Mouse (Mus musculus) 3134 (cell line): ENCODE measurements around the gene Ankrd9.

Source experiments
- DNase-seq: peaks from one replicate; pipeline ENCODE4 v3.0.0-alpha.2; 2011; ENCODE audit warnings: low spot score; ENCODE audit not compliant: insufficient read length; ENCODE audit errors: extremely low read depth

The Ankrd9 gene

DNA sequence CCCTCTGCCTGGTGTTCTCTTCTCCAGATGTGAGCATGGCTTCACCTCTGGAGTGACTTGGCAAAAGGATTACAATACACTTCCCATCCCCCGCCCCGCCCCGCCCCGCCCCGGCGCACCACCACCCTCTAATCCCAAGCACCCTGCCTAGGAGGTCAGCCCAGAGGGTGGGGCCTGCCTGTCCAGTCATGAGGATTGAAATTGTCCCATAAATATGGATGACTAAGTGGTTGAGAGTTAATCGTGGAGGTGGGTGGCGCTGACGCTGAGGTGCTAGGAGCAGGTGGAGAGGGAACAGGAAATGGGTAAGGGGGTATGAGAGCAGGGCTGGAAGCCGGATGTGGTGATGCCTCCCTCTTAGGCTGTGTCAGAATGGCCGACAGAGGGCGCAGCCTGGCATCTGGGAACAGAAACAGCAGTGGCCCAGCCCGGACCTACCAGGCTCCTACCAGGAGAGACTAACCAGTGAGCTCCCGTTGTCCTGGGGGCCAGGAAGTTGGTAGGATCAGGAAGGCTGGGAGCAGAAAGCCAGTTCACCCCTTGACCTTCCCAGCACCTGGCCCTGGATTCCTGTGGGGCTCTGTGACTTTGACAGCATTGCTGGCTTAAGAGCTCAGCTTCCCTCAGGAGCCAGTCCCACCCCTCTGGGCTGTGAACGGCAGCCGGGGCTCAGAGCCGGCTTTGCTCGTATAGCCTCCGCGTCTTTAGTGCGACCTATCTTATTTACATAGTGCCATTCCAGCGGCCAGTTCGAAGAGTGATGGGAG is 12.7 kb upstream of the Ankrd9 start:
- peak; percentile 86 for DNase-seq

DNA sequence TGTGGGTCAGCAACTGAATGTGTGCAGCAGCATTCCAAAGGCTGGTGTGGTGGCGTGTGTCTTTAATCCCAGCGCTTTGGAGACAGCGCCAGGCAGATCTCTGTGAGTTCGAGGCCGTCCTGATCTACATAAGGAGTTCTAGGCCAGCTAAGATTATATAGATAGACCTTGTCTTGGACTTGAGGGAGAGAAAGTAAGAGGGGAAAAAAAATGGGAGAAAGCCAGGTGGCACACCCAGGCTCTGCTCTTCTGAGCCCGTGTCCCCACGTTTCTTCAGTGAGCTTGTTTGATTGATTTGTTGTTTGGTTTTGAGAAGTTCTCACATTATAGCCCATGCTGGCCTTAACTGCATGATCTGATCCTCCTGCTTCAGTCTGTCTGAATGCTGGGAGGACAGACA is 11.7 kb upstream of the Ankrd9 start:
- DNase-seq, result no peak

DNA sequence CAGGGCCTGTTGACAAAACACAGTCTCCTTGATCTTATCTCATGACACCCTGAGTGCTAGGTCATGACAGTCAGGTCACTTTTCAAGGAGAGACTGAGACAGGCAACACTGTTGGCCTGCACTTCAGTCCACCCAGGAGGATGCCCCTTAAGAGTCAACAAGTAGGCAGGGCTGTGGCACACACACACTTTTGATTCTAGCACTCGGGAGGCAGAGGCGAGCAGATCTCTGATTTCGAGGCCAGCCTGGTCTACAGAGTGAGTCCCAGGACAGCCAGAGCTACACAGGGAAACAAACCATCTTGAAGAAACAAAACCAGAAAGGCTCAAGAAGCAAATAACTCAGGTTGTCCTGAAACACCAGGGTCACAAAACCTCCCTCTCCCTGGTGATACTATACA is 10.6 kb upstream of the Ankrd9 start:
- no peak for DNase-seq

DNA sequence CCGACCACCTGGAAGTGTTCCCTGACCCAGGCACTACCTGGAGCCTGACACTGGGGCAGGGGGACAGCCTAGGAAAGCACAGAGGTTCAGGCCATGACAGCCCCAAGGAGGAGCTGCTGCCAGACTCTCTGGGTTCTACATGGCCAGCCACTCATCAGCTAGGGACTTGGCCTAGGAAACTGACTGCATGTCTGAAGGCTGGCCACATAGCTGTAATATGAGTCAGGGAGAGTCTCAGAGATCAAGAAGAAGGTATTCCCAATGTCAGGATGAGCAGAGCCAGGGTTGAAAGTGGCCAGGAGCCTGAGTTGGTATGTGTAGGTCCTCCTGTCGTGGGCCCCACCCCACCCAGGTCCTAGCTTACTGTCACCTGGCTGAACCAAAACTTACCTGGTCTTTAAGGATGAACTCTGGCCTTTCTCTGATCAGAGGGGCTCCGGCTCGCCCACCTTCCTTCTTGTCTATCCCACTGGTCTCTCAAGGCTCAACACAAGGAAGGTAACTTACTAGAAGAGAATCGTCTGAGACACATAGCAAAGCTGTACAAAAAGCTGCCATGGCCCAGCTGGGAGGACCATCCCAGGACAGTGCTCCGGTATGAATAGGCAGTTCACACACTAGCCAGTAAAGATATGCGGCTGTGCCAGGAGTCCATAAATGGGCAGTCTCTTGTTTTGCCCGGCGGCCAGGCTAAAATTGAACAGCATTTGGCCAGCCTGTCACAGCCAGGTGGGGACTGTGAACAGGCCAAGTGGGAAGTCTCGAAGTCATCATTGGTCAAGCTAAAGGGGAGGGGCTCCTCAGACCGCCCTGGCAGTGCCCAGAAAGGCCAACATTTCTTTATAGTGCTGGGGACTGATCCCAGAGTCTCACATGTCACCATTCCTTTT is 7.9 kb upstream of the Ankrd9 start:
- no peak for DNase-seq

DNA sequence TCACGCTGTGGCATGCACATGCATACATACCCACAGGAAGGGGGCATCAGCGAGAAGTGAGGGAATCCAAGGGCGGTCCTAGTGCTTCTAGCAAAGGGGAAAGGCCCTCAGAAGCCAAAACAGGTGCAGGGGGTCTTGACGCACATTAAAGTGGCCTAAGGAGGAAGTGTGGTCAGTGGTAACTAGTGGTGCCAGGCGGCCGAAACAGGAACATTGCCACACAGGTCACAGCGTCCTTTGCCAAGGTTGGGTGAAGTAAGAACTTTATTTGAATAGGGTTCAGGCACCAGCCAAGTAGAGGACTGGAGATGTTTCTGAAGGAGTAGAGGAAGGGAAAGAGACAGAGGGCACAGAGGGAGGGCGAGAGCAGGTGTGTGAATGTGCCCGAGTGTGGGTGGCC is 6.3 kb upstream of the Ankrd9 start:
- DNase-seq, result no peak

DNA sequence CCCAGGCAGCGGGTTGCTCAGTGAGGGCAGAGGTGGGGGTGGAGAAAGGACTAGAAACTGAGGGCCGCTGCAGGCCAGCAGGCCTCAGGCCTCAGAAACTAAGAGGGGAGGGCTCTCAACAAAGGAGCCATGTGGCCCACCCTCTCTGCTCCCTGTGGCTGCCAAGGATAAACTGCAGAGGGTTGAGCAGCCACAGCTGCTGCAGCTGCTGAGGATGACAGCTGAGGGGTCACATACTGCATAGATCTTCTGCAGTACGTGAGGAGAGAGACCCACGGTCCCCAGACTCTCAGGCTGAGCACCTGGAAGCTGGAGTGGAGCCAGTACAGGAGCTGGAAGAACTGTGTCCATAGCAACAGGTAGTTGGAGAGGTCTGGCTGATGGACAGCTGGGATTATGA is 5.8 kb upstream of the Ankrd9 start:
- DNase-seq, result no peak

DNA sequence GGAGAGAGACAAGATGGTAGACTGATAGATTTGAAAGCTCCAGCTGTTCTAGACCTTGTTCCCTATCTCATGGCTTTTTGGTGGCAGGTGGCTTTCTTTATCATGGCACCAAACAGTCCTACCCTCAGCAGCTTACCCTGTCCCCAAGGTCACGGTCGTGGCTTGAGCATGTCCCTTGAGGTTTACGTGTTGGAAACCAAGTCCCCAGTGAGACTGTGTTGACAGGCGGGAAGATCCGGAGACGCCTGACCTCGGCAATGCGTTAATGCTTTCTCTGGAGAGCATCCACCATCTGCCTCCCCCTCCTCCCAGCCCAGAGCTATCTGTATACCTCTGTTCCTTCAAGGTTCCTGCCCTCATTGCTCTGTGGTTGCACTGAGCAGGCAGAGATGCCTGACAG is 4.9 kb upstream of the Ankrd9 start:
- DNase-seq, result no peak

DNA sequence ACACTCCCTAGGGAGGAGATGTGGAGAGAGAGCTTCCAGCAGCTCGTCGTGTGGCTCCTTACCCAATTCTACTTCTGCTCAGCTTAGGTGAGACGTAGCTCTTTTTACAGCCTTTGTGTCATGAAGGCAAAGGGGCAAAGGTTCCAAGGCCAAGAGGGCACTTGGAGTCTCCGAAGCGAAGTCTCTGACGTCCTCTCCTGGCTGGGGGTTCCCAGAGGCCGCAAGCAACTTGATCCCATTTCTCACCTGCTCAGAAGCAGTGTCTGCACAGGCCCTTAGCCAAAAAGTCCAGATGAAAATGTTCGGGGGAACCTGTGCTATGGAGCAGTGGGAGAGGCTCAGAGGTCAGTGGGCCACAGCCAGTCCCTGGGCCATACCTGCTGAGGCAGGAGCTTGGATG is 4.2 kb upstream of the Ankrd9 start:
- DNase-seq, result no peak

DNA sequence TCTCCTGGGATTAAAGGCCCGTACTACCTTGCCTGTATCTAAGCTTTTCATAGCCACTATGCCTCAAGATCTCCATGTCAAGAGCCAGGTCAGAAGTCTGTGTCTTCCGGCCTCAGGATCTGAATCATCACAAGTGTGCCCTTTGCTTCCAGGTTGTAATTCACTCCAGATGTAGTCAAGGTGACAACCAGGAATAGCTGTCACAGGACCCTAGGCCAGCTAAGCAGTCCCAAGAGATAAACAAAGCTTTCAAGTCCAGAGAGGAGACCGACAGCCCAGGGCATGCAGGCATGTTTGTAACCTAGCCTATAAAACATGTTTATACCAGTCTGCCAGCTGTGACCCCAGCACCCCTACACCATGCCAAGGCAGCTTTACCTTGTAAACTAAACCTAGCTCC is 2.9 kb upstream of the Ankrd9 start:
- no peak for DNase-seq

DNA sequence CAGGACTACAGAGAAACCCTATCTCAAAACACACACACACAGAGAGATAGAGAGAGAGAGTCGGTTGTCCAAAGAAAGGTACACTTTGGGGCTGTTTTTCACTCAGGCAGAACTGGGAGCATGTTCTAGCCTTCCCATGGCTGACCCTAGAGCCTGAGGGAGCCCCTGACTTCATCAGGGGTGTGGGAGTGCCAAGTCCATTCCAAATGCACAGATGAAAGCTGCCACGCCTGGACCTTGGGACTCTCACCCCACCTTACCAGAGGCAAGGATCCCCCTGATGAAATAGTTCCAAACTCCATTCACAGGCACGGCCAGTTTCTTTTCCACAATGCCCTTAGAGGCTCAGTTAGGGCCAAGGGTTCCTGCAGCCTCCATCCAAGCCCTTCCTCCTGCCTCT is 968 bp upstream of the Ankrd9 start:
- DNase-seq, result no peak

DNA sequence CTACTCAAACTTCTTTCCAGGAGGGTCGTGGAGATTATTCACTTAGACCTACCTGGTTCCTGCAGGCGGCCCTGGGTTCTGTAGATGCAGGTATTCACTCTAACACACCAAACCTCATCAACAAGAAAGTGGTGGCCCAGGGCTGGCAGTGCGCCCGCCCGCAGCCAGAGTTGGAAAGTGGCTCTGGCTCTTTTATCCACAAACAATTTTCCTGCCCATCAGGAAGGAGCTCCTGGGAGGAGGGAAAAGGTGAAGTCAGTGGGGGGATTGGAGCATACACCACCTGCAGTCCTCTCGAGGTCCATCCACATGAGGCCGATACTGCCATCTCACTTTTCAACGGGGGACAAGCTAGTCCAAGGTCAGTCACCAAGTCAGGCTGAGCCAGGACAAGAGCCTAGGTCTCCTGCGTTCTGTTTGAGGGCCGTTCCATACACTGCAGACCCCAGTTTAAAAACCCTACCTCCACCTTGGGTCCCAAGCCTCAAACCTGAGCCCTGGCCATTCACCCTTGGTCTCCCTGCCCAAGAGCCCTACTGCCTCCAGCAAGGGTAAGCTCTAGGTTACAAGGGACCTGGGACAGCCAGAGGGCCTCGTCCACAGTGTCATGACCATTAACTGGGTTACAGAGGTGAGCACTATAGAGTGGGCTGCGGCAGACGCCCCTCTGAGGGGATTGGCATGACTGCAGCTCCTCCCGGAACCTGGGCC is 789 bp downstream of the Ankrd9 start:
- no peak for DNase-seq

DNA sequence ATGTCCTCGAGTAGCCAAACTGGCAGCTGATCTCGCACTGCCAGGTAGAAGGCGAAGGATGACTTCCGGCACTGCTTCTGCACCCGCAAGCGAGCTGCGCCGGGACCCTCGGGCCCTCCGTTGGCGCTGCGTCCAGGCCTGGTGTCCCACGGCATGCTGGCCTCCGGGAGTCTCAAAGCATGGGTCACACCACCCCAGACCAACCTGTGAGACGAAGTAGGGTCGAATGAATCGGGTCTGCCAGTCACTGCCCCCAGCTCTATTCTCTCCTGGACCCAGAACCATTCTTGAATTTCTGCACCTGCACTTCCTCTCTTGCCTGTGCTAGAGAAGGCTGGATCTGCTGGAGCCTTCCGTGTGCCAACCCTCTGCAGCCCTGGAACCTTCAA is 1.5 kb downstream of the Ankrd9 start:
- no peak for DNase-seq

DNA sequence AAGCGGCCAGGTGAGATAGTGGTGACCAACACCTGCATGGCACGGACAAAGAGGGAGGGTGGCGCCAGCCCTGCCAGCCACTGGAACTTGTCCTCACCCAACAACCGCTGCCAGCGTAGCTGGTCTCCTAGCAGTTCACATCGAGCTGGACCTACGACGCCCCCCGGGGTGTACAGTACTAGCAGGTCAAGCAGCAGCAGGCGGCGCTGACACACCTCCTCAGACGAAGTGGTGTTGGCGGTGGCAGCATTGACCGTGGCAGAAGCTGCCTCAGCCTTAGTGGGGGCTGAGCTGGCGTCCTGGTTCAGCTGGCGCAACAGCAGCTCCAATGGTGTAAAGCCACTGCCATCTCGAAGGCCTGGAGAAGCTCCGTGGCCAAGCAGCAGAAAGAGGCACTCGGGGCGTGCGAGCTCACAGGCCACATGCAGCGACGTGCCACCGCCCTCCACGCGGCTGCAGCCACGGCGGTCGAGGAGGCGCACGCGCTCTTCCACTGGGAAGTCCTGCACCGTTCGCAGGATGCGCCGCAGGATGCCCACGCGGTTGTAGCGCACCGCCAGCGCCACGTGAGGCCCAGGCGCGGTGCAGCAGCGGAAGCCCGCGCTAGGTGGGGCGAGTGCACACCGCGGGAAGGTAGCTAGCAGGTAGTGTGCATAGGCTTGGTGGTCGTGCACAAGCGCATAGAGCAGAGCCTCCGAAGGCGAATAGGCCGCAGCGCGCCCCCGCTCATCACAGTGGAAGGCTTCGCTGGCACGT is 2.1 kb downstream of the Ankrd9 start:
- no peak for DNase-seq

DNA sequence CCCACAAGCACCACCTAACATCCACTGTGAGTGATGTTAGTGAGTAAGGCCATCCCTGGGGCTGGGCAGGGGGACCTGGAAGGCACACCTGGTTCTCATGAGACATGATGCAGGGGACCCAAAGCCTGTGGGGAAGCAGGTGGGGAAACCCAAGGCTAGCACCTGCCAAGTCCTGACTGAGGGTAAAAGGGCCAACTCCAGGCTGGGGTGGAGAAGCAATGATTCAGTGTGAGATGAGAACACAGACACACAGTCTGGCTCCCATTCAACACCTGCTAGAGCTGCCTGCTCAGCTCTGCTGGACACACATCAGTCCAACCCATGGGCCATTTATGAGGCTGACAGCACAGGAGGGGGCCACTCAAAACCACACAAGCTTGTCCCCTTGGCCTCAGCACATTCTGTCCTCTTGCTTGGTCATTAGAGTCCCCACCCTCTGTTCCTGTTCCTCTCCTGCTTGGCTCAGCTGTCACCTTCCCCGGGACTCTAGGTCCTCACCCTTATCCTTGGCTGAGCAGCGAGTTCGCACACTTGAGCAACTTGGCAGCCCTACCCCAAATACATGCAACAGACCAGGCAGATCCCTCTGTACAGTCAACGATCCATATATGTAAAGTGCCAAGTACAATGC is 2.9 kb downstream of the Ankrd9 start:
- no peak for DNase-seq

DNA sequence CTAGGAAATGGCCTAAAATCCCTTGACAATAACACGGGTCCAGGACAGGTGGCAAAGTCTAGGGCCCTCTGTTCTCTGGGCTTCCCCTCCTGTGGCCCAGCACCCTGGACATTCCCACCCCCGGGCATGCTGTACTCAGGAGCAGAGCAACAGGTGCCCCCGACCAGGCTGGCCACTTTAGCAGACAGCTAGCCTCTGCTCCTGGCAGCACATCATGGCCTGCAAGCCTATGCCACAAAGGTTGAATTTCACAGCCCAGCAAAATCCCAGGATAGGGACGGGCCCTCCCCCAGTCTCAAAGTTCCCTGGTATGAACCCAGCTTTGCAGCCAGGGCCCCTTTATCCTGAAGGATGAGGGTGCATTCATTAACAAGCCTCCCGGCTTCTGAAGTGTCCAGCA is 3.5 kb downstream of the Ankrd9 start:
- DNase-seq, result no peak

DNA sequence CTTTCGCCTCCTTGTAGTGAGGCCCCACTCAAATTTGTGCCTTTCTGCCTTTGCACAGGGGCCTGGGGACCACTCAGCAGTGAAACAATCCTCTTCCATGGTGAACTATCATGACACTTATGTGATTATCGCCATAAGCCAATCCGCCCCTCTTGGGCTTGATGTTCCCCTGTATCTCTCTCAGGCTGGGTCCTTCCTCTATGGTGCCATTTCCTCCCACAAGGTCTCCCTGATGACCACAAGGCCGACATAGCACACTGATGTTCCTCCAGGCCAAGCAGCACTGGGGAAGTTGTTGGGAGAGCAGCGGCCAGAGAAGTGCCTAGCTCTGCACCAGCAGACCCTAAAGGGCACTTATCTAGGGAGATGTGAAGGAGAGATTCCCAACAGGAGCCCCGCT is 4.1 kb downstream of the Ankrd9 start:
- no peak for DNase-seq

DNA sequence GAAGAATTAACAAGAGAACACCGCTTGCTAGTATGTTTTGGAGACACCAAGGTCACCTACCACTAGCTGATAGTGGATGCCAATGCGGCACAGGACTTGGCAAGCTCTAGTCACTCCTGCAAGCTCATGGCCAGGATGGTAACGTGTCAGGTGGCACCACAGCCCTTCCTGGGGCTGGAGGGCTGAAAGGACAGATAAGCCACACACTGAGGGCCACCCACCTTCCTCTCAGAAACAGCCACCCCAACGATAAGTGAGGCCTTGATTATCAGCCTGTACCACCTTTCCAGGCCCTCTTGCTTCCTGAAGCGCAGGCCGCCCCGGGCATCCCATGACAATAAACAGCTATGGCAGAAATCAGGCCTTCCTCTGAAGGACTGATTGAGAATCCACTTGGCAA is 4.5 kb downstream of the Ankrd9 start:
- DNase-seq, result no peak

DNA sequence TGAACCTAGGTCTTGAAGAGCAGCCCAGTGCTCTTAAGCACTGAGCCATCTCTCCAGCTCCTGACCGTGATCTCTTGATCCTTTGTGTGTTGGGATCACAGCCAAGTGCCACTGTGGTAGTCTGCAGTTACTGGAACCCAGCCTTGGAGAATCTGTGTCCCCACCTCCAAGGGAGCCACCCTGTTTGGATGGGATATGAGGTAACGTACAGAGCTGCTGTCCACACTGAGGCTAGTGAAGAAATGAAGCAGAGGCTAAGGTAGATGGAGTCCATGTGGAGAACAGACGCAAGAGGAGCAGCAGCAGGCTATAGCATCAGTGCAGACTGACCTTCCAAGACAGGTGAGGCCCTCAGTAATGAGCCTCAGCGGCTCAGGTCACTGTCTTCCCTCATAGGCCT is 5.0 kb downstream of the Ankrd9 start:
- DNase-seq, result no peak

DNA sequence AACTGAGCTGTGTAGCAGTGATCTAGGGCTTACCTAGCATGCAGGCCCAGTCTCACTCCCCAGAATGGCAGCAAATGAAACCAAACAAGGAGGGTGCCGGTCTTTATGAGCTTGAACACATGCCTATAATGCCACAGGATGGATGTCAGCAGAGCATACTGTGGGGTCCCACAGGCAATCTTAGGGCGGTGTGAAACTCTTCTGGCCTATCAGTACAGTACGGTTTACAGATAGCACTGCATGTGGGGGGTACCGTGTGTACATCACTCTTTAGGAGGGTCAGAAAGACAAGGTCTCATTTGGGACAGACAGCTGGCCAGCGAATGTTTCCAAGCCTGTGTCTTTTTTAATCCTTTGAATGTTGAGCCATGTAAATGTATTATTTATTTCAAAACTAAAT is 6.9 kb downstream of the Ankrd9 start:
- no peak for DNase-seq

DNA sequence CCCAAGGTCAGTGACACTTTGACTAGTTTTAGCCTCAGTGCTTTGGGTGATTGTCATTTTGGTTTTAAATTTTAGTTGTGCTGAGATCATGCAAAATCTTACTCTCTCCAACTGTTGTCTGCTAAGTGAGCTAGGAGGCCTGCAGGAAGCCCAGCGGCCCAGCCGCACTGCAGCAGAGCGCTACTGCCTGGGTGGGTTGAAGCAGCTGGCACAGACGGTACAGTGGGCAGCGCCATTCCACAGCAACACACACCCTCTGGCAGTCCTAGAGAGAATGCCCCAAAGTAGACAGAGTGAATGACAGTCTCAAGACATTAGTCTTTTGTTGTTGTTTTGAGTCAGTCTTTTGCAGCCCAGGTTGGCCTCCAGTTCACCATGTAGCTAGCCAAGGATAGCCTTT is 8.4 kb downstream of the Ankrd9 start:
- DNase-seq, result no peak
